Mouse (Mus musculus): ENCODE measurements at regions not wholly inside any gene's neighbourhood (a gene's known extent, or its start where the extent isn't known, plus 50 kb on each side); places are given as distances from the start of the nearest gene placed in this dataset.

- TF ChIP-seq CTCF (IDR thresholded peaks at IDR 0.05; ENCODE audit: low read depth) (no peak), EP300 (optimal IDR thresholded peaks at IDR 0.05) (no peak)
These were observed 65.0 kb upstream of the Creb5 start for GRCm38 (mm10) chr6:53222104-53222503.
